Mouse (Mus musculus) adrenal gland, postnatal 4 days (tissue): Measurements from ENCODE around the gene Mex3a. TPM values are rescaled to one million over a fixed set of nuclear protein-coding genes. Genes with fewer than 3 reads are reported as not detected.
A peak's percentile ranks its signal among the peaks of the same experiment; 100 is the strongest.

Experiments
- DNase-seq, 2 experiments: peaks; one replicate each; pipeline ENCODE4 v3.0.0; 2021 to 2022; ENCODE audit warnings: low spot score in 2 of 2, mixed read lengths in 2 of 2
- total RNA-seq, 2 experiments: library from RNA; stranded (reverse); gene quantifications; 2 replicates each; pipeline ENCODE4 v1.2.3; 2021

Gene Mex3a
- total RNA-seq, 2 experiments from 2014 or later = 11.2 to 16.1 TPM

DNA sequence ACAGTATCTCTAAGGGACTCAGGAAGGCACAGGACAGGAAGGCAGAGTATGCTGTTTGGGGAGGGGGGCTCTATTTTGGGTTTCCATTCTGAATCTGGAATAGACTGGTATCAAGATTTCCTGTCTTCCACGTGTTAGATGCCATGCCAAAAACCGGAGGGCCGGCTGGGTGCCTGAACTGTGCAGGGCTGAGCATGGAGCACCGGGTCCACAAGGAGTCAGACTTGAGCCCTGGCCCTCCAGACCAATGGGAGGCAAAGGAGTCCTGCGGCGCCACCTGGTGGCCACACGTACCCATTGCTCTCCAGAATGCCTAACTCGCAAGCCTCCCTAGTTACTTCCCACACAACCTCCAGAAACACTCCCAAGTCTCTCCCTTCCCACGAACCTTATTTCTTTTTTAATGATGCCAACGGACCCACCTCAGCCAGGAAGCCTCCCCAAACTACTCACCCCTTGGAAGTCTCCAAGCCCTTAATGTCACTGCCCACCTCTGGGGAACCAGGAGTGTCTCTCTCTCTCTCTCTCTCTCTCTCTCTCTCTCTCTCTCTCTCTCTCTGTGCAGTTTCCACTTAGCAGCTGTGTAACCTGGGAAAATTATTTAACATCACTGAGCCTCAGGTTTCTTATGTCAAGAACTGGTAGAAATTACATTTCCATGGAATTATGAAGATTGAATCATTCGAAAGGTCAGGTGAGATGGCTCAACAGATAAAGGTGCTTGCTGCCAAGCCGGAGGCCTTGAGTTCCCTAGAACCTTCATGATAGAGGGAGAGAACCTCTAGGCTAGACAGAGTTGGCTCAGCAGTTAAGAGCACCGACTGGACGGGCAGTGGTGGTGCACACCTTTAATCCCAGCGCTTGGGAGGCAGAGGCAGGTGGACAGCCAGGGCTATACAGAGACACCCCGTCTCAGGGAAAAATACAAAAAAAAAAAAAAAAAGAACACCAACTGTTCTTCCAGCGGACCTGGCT lies 5.8 kb upstream of the Mex3a start:
- peak; percentile 65 to 75 for DNase-seq

DNA sequence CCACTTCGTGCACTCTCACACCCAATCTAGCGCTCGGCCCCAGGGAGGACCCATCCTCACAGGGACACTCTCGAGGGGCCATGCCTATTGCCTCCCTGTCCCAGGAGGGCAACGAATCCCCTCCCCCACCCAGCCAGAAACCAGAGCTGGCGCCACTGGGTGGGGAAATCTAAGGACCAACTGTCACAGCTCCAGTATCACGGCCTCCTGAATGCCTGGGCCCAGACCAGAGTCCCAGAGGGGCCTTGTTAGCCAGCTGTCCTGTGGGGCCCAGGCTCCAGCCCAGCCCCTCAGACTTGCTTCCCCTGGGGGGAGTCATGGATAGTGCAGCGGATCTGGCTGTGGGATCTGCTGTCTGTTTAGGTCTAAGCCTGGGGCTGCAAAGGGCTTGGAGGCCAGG lies 4.6 kb upstream of the Mex3a start:
- no peak for DNase-seq

DNA sequence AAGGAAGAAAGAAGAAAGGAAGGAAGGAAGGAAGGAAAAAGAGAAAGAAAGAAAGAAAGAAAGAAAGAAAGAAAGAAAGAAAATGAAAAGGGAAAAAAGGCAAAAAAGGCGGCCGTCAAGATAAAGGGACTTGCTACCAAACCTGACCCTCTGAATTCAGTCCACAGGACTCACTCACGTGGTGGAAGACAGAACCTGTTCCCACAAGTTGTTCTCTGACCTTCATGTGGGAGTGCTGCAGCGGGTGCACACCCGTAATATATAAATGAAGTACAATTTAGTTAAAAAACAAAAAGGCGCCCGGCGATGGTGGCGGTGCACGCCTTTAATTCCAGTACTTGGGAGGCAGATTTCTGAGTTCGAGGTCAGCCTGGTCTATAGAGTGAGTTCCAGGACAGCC lies 3.5 kb upstream of the Mex3a start:
- DNase-seq = no peak

DNA sequence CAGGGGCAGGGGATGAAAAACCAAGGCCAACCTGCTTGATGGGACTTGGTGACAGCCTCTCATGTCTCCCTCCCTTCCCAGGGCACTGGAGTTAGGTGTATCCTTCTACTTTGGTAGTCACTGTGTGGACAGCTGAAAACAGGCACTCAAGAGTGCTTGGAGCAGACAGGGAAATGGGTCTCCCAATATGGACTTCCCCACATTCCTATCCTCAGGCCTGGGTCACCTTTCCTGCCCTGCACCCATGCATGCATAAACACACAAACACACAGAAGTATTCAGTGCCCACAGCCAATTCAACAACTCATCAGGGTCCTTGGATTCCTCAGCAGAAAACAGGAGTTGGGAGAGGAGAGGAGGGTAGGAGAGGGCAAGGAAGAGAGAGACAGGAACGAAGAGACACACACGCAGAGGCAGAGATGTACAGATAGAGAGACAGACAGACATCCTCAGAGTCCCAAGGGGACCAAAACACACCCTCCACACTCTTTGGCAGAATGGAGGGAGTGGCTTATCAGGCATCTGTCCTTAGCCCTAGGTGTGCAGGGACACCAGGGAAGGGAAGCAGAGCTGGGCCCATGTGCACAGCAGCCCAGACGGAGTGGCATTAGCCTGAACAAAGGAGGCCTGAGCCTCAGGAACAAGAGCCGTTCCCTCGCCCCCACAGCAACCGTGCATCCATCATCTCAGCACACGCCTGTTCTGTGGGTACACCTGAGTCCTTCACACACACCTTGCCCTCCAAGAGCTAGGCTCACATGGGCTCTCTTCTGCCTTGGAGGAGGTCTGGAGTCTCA lies 2.8 kb upstream of the Mex3a start:
- DNase-seq = no peak

DNA sequence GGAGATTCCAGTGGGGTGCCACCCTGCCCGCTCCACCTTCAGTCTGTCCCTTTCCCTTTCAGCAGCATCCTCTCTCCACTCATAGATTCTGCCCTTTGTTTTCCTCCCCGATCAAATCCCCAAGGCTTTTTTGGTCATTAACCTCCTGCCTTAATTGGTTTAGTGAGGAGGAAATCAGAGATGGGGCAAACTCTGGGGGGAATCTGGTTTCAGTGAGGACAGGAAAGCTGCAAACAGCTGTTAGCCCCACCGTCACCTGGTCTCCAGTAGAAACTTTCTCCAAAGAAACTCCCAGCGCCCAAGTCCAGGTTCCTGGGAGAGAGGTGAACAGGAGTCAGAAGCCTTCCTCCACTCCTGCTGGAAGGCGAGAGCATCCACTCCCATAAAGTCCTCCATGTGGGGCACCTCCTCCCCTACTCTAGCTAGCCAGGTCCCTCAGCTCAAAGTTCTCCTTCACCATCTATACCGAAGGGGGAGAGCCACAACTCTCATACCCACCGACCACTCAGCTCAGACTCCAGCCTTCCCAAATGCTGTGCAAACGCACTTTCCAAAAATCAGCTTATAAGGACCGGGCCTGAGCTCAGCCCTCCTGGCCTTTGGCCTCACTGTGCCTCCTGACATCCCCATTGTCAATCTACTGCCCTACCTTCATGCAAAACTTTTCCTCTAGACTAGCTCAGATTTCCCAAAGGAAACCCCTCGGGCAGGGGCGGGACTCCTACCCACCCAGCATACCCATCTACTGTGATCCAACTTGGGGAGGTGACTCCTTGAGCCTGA lies 1.9 kb upstream of the Mex3a start:
- no peak for DNase-seq

DNA sequence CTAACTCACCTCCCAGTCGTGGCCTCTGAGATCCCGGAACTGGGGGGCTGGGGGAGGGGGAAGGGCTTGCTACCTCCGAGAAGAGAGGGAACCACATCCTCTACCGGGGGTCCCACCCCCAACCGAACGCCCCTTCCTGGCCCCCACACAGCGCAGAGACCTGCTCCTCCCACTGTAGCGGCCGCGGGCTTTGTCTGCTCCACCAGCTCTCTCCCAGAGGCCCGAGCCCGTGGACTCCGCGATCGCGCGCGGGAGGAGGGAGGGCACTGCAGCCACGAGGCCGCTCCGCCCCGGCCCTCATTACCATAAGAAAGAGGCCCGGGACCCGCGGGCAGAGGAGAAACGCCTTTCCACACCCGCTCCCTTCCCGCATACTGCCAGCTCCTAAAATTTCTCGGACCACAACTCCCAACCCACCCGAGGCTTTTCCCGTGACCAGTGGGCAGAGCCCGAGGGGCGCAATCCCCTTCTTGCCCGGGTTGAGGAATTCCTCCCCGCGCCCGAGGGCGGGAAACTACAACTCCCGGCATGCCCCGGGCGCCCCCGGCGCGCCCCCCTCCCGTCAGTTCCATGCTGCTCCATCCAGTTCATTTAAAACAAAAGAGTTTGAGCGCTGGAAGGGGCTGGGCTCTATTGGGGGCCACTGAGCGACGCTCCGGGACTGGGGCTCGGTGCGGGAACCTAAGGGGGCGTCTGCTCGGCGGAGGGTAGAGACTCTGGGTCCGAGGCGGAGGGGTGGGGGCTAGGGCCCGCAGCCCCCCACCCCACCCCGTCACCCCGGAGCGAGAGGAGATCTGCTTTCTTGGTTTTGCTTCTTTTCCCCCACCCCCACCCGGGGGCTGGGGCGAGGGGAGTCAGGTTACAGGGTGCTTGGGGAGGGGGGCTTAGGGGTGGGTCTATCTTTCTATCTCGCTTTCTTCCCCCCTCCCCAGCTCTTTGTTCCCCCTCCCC lies 572 bp upstream of the Mex3a start:
- peak; percentile 73 to 81 for DNase-seq

DNA sequence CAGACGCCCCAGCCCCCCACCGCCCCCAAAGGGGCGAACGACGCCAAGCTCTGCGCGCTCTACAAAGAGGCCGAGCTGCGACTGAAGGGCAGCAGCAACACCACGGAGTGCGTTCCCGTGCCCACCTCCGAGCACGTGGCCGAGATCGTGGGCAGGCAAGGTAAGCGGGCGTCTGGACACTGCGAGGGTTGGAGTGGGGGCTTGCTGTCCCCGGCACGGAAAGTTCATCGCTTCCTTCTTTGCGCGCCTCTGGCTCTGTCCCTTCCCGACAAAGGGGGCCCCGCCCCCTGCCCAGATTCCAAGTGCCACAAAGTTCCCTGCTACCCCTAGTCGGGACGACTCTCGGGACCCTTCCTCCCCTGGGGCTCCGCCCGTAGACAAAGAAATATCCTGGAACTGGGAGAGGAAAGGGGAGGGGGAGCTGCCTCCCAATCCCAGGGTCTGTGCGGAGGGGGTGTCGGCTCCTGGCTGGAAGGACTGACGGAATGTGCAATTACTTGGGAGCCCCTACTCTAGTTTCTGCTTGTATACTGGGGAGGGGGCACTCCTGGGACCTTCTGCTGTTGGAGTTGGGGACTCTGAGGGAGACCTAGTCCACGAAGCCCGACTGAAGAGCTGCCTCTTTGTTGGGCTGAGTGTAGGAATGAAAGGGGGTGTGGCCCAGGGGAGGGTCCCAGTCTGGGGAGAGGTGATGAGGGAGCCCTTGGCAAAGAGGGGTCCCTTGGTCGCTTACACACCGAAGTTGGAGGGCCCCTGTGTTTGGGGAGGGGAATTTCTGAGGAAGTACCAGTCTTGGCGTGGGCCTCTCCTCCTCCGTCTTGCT lies 705 bp downstream of the Mex3a start:
- DNase-seq = no peak

DNA sequence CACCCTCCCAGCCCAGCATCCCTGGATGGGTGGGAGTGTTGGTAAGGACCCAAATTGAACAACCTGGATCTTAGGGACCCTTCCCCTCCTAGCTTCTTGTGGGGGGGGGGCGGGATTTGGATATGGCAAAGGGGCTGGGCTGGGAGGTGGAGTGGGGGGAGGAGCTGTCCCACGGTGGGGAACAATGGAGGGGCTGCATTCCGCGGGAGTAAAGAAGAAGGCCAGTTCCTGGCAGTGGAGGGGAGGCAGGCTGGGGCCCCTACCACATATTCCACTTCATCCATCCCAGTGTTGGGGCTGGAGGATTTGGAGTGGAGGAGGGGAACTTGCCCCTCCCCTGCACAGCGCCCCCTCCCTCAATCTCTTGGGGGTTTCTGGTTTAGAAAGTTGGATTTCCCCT lies 1.5 kb downstream of the Mex3a start:
- DNase-seq = no peak

DNA sequence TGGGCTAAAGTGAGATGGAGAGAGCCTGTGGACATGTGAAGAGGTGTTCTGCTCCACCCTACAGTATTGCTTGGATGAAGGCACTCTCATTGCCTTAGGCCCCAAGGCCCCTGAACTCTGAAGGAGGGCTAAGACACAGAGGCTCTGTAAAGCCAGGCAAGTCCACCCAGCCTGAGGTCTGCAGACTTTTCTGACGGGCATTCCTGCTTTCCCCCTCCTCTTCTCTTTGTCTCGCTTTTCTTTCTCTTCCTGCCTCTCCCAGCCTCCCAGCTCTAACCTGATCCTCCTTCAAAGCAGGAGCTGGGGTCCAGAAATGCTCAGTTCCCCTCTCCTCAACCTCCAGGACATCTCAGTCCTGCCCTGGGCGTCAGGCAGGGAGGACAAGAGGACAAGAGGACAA lies 2.8 kb downstream of the Mex3a start:
- no peak for DNase-seq

DNA sequence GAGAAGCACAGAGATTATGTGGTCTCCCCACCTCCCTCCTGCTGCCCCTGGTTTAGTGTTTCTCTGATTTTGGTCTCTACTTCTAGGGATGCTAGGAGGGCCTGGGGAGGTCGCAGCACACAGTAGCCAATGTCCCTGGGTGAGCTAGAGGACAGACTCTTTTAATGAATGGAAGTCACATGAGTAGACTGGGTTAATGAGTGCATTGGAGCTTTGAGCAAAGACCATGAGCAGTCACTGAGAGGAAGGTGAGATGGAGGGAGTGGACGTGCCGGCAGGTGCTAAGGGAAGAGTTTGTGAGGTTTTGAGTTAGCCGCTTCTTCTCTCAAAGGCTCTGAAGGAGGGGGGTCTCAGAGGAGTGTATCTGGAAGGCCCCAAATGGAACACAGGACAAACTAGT lies 3.3 kb downstream of the Mex3a start:
- DNase-seq = no peak

DNA sequence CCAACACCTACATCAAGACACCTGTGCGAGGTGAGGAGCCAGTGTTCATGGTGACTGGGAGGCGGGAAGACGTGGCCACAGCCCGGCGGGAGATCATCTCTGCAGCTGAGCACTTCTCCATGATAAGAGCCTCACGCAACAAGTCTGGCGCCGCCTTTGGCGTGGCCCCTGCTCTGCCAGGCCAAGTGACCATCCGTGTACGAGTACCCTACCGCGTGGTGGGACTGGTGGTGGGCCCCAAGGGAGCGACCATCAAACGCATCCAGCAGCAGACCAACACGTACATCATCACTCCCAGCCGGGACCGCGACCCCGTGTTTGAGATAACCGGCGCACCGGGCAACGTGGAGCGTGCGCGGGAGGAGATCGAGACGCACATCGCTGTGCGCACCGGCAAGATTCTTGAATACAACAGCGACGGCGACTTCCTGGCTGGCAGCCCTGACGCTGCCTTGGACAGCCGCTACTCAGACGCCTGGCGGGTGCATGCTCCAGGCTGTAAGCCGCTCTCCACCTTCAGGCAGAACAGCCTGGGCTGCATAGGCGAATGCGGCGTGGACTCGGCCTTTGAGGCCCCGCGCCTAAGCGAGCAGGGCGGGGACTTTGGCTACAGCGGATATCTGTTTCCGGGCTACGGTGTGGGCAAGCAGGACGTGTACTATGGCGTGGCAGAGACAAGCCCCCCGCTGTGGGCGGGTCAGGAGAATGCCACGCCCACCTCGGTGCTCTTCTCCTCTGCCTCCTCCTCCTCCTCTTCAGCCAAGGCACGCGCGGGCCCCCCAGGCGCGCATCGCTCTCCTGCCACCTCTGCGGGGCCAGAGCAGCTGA lies 4.1 kb downstream of the Mex3a start:
- peak in 1 of 2 experiments; percentile 53 for DNase-seq

DNA sequence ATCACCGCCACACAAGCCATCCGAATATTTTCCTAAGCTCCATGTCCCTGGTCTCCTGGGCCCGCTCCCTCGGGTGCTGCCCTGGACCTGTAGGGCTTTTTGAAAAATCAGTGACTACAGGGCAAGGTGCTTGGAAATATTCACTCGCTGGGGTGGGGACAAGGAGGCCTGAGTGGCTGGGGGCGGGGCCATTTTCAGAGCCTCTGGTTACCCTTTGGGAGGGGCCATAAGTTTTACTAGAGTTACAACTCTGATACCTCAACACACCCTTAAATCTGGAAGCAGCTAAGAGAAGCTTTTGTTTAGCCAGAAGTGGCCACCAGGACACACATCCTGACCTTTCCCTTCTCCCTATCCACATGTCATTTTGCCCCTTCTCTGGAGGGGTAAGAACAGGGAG lies 5.0 kb downstream of the Mex3a start:
- DNase-seq = no peak

DNA sequence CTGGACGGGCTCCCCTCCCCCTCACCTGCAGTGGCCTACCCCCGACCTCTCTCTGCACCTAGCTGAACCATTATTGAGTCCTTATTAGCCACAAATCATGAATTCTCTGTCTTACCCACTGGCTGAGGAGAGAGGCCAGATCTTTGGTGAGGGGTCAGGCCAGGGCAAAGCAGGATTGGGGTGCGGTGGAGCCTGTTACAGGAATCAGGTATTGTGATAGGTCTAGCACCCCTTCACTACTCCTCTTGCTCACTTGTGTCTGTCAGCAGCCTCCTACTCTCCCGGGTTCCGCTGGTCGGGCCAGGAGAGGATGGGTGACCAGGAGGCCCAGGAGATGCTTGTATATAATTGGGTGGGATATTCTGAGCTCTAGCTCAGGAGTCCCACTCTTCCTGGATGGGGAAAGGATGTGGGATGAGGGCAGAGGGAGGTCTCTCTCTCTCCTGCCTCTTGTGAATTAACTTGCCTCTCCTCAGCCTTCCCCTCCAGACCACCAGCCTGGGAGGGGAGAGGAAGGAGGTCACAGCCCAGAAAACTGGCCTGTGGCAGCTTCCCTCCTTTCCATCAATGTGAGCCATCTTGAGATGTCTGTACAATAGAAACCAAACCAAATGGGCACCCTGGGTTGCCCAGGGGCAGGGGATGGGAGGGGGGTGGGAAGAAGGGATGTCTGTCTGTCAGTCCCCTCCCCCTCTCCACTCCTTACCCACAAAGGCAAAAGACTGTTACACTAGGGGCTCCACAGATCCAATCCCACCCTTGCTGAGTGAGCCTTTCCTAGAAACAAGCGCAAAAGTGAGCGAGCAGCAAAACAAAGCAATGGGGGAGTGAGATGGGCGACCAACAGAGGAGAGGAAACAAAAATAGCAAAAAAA lies 6.3 kb downstream of the Mex3a start:
- no peak for DNase-seq

DNA sequence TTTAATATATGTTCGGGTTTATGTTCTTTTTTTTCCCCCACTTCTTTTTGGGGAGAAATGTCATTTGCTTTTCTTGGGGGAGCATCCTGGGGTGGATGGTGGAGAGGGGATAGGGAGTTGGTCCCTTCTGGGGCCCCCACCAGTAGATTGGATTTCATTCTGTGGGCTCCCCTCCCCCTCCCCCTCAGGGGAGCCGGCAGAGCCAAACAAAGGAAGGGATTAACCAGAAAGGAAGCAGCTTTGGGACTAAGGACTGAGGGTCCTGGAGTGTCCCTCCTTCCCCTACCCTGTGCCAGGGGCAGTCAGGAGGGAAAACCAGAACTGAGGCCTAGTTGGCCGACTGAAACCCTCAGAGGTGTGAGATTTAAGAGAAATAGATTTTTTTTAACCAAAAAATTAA lies 7.2 kb downstream of the Mex3a start:
- DNase-seq = no peak

DNA sequence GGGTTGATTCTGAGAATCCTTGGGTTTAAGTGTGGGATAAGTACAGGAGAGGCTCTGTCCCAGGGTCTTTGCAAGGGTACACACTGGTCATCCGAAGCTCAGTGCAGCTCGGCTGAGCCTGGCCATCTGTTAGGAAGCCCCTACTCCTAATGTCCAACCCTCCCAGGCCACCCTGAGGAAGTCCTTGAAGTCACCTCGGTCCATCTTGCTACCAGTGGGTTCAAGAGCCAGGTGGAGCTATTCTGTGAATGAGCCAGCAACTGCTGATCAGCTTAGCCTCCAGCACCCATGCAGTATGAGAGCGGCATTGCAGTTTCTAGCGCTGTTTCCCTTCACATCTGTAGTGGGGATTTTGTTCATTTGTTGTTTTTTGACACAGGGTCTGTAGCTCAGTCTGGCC lies 7.9 kb downstream of the Mex3a start:
- DNase-seq = no peak

DNA sequence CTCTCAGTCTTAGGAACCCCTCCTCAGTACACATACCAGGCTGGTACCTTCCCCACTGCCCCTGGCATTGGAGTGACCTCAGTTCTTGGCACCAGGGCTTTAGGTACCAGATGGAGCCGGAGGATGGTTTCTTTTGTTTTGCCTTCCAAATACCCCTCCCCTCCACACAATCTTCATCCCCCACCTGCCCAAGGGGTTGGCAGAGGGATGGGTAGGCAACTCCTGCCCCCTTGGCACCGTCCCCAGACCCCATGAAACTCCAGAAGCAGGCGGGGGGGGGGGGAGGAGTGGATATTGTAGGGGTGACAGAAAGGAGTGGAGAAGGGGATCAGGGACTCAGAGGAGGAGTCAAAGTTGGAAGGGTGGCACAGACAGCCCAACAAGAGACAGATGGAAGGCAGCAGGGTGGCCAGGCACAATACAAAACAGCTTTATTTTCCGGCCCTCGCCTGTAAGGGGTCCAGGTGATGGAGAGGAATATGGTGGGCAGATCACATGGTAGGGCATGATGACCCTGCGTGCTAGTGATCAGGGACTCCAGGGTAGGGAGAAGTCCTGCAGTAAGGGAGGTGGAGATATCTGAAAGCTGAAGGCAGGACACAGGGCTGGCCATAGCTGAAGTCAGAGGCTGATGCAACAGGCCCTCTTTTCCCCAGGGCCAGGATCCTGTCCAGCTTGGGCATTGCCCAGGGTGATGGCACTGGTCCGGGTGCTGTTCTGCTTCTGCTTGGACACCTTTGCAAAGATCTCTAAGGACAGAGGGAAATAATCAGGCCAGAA lies 9.6 kb downstream of the Mex3a start:
- DNase-seq = no peak

DNA sequence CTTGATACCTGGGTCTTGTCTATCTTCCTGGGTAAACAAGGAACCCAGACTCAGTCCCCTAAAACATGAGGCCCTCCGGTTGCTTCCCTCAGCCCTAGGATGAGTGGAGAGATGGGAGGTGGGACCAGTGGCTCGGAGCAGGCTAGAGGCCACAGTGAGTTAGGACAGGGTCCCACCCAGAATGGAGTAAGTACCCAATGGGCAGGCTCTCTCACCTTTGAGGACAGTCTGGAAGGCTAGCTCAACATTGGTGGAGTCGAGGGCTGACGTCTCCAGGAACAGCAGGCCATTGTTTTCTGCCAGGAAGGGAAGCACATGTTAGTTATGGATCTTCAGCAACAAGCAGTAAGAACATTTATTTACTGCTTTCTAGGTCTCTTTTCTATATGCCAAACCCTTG lies 10.3 kb downstream of the Mex3a start:
- DNase-seq = no peak
